Mouse (Mus musculus) embryonic facial prominence, embryonic 13.5 days (tissue): ENCODE data around the gene Foxe1. TPM values are rescaled to one million over a fixed set of nuclear protein-coding genes. Genes with fewer than 3 reads are reported as not detected.

ENCODE experiments used
- ATAC-seq: fragments of 200-750 bp; cut with Nextera tagmentation; 2 replicates; pipeline ENCODE4 v1.8.0; 2017; ENCODE audit warnings: low read depth; ENCODE audit not compliant: insufficient number of reproducible peaks, insufficient read depth, low FRiP score, low TSS enrichment
- H3K27ac ChIP-seq: fragments of 300-500 bp; sonication (generic); 2 replicates; pipeline ENCODE4 v1.5.1; 2015; ENCODE audit warnings: moderate library complexity, mild to moderate bottlenecking, inconsistent platforms
- H3K27me3 ChIP-seq: fragments of 300-500 bp; sonication (generic); 2 replicates; pipeline ENCODE4 v1.6.1; 2015; ENCODE audit warnings: mild to moderate bottlenecking, inconsistent platforms
- H3K36me3 ChIP-seq: fragments of 300-500 bp; sonication (generic); 2 replicates; pipeline ENCODE4 v1.6.1; 2015; ENCODE audit warnings: mild to moderate bottlenecking, inconsistent platforms
- H3K4me1 ChIP-seq: fragments of 300-500 bp; sonication (generic); 2 replicates; pipeline ENCODE4 v1.6.1; 2015; ENCODE audit warnings: inconsistent platforms
- H3K4me2 ChIP-seq: fragments of 300-500 bp; sonication (generic); 2 replicates; pipeline ENCODE4 v1.6.1; 2015; ENCODE audit warnings: moderate library complexity, mild to moderate bottlenecking, inconsistent platforms
- H3K4me3 ChIP-seq: fragments of 300-500 bp; sonication (generic); 2 replicates; pipeline ENCODE4 v1.5.1; 2015; ENCODE audit warnings: mild to moderate bottlenecking, inconsistent platforms
- H3K9ac ChIP-seq: fragments of 300-500 bp; sonication (generic); 2 replicates; pipeline ENCODE4 v1.6.1; 2015; ENCODE audit warnings: mild to moderate bottlenecking, inconsistent platforms
- H3K9me3 ChIP-seq: fragments of 300-500 bp; sonication (generic); 2 replicates; pipeline ENCODE4 v1.6.1; 2016; ENCODE audit warnings: inconsistent platforms
- WGBS: fragments of 180-500 bp; shearing (Covaris S2); methylation state at CpG from one replicate; pipeline ENCODE4 v1.1.7; 2015; ENCODE audit warnings: mixed read lengths; 5-methylcytosine and 5-hydroxymethylcytosine counted together
- polyA plus RNA-seq: library from polyadenylated mRNA; unstranded; fragments of >200 nt; fragmentation: Nextera tagmentation; extraction: Ambion mirVana; gene quantifications from 2 replicates; pipeline ENCODE4 v1.2.1, GENCODE M21; 2015

Gene Foxe1
- polyA plus RNA-seq, 1 experiment from 2014 or later: 0.91 TPM

GRCm38 (mm10) chr4:46374869-46375368, 31.5 kb downstream of the Foxe1 start:
- Histone ChIP-seq H3K9ac (peak overlapping the region; percentile 11), H3K9me3 (no peaks in the 10 kb centered on the region), H3K27me3 (no peaks in the 10 kb centered on the region), H3K4me2 (peak overlapping the region; percentile 65), H3K36me3 (peaks cover 34% of the 10 kb centered on the region), H3K4me1 (0 out of 2 replicates have a peak, but pooled peaks cover 5% of the 10 kb centered on the region), H3K27ac (no peak overlapping the region), H3K4me3 (peak overlapping the region; percentile 40)
- ATAC-seq: peak; percentile 52; the same call in 1 of the 2 replicates
- 22% methylated on average over 22 of the region's 22 CpGs for WGBS

DNA sequence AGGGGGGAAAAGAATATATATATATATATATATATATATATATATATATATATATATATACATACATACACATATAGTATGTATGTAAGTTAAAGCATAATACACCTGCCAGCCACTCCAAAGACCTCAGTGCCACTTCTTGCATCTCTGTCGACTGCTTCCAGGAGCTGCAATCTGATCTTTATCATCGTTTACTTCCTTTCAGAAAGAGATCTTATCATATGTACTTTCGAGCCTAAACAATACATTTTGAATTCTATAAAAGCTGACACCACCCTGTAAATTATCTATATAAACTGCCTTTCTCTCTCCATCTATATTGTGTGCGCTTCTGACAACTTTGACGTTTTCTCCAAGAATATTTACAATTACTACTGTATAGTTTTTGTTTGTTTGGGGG, 45.1 kb downstream of the Foxe1 start:
- no peak for ATAC-seq
- Histone ChIP-seq H3K27me3 (no peaks in the 10 kb centered on the region), H3K27ac (peak overlapping the region; percentile 95; the same call in 1 of the 2 replicates), H3K4me1 (no peaks in the 10 kb centered on the region), H3K36me3 (peaks cover 20% of the 10 kb centered on the region), H3K9me3 (no peaks in the 10 kb centered on the region), H3K9ac (peak overlapping the region; percentile 87), H3K4me2 (peak overlapping the region; percentile 68), H3K4me3 (peak overlapping the region; percentile 64)
- 25% methylated on average over 5 of the region's 5 CpGs for WGBS

DNA sequence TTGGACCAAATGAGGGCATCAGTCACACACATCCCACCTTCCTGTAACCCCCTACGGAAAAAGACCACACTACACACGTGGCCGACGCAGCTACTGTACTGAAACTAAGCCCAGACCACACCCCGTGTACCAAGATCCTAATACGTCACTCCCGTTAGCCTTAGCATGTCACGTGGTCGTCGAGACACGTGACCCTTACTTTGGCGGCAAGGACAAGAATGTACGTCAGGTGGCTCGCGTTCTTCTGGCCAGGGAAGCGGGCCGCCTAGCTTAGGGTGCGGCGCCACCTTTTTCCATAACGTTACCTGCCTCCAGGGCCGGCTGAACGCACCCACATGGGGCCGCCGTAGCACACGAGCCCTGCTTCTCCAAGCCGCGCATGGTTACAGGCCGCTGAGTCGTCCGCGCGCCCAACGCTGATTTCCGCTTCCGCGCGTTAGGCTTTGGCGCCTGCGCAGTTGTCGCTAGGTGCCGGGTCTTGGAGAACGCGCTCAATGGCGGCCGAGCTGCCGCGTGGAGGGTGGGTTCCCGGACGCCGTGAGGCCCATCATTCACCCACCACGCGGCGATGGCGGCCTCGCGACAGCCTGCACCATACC, 45.7 kb downstream of the Foxe1 start, which contains the start of gene Trmo:
Gene Trmo (minus strand): TSS at position 425 of the 599 bp plus-strand sequence.
- WGBS: under 1% methylated on average over 56 of the region's 56 CpGs
- Histone ChIP-seq H3K4me3 (peak within 1 kb of the TSS; percentile 64), H3K27ac (peak within 1 kb of the TSS; percentile 95), H3K4me2 (peak within 1 kb of the TSS; percentile 68), H3K27me3 (no peaks in the 10 kb centered on the region), H3K4me1 (no peaks in the 10 kb centered on the region), H3K9ac (peak within 1 kb of the TSS; percentile 87), H3K36me3 (peaks cover 18% of the 10 kb centered on the region), H3K9me3 (no peaks in the 10 kb centered on the region)
- ATAC-seq: peak; percentile 93

DNA sequence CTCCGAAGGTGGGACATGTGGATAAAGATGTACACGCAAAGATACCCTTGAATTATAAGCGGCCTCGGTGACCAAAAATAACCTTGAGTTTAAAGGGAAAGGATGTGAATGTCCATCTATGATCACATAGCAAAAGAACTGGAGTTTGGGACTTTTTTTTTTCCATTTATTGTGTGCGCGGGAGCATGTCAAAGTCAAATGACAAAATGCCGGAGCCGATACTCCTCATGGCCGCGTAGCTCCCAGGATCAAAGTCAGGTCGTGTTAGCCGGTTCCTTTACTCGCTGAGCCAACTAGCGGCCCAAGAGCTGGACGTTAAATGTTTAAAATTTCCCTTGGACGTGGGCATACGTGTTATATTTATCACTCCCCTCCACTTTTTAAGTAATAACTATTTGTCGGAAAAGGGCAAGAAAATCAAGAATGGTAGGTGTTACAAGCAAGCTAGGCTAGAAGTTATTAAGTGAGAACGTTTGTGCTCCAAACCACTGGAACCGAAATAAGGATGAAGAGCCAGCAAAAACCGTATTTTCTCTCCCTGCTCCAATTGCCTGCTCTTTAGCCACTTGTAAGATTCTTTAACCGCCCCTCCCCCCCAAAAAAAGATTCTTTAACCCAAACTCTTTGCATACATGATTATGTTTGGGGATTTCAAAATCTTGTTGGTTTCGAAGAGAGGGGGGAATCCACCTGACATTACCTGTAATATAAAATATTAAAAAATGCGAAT, 46.4 kb downstream of the Foxe1 start:
- Histone ChIP-seq H3K4me3 (peak overlapping the region; percentile 64), H3K4me2 (peak overlapping the region; percentile 68), H3K27ac (peak overlapping the region; percentile 95), H3K9me3 (no peaks in the 10 kb centered on the region), H3K4me1 (no peaks in the 10 kb centered on the region), H3K27me3 (no peaks in the 10 kb centered on the region), H3K36me3 (peaks cover 12% of the 10 kb centered on the region), H3K9ac (peak overlapping the region; percentile 87)
- no peak for ATAC-seq
- WGBS: 2% methylated on average over 24 of the region's 24 CpGs

- peaks cover 5% of the 10 kb centered on the region for H3K36me3 ChIP-seq
- WGBS: 24% methylated on average over 9 of the region's 9 CpGs
- no peaks in the 10 kb centered on the region for H3K27me3 ChIP-seq
- H3K9ac ChIP-seq: peak overlapping the region; percentile 87; the same call in 1 of the 2 replicates
- no peaks in the 10 kb centered on the region for H3K4me1 ChIP-seq
- peak overlapping the region; percentile 95; the same call in 1 of the 2 replicates for H3K27ac ChIP-seq
- ATAC-seq: no peak
- H3K4me3 ChIP-seq: peak overlapping the region; percentile 64
- H3K9me3 ChIP-seq: no peaks in the 10 kb centered on the region
- peak overlapping the region; percentile 68 for H3K4me2 ChIP-seq
Observed at GRCm38 (mm10) chr4:46390390-46390970, 47.1 kb downstream of the Foxe1 start.

DNA sequence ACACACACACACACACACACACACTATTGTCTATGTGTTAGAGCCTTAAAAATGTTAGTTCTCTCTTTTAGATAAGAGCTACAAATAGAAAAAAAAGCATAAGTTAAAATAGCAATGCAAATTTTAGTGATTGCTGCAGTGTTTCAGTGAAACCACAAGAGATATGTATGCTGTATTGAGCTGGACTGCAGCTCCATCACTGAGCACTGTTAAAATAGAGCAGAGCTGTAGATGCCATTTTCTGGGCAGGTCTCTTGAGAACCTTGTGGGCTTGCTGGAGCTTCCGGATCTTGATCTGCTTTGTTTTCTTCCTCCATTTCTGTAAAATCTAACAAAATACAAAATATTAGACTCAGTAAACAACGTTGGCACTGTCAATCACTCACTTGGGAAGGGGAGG, 51.0 kb downstream of the Foxe1 start:
- 77% methylated on average over 2 of the region's 2 CpGs for WGBS
- no peak for ATAC-seq
- H3K4me3 ChIP-seq: no peak overlapping the region

GRCm38 (mm10) chr4:46395736-46396135, 52.3 kb downstream of the Foxe1 start:
- no peaks in the 10 kb centered on the region for H3K36me3 ChIP-seq
- H3K4me2 ChIP-seq: no peak overlapping the region
- no peak overlapping the region for H3K9ac ChIP-seq
- WGBS: 24% methylated on average over 5 of the region's 5 CpGs
- ATAC-seq: no peak
- H3K4me3 ChIP-seq: no peak overlapping the region
- peaks cover 3% of the 10 kb centered on the region; the same call in 1 of the 2 replicates for H3K27me3 ChIP-seq
- 0 out of 2 replicates have a peak, but pooled peaks cover 3% of the 10 kb centered on the region for H3K4me1 ChIP-seq
- H3K27ac ChIP-seq: no peak overlapping the region
- no peaks in the 10 kb centered on the region for H3K9me3 ChIP-seq

More for the DNA sequence above, 51.0 kb downstream of the Foxe1 start:
- no peaks in the 10 kb centered on the region for H3K9me3 ChIP-seq
- H3K4me2 ChIP-seq: no peak overlapping the region
- no peak overlapping the region for H3K9ac ChIP-seq
- no peak overlapping the region for H3K27ac ChIP-seq
- no peaks in the 10 kb centered on the region for H3K36me3 ChIP-seq
- 0 out of 2 replicates have a peak, but pooled peaks cover 3% of the 10 kb centered on the region for H3K4me1 ChIP-seq
- H3K27me3 ChIP-seq: peaks cover 3% of the 10 kb centered on the region; the same call in 1 of the 2 replicates

Other genes starting within 250 kb of the Foxe1 start
- 84.9 and 87.4 TPM in 2 replicates for gene Ncbp1, start 205.0 kb upstream of the Foxe1 start, polyA plus RNA-seq
- gene Tstd2, start 204.9 kb upstream of the Foxe1 start, polyA plus RNA-seq: 48.5 and 51.9 TPM in 2 replicates
- 29.6 and 31.7 TPM in 2 replicates for gene Xpa, start 147.3 kb upstream of the Foxe1 start, polyA plus RNA-seq
- 8.3 and 9.3 TPM in 2 replicates for gene Trmo, start 45.8 kb downstream of the Foxe1 start, polyA plus RNA-seq
- gene Hemgn, start 69.9 kb downstream of the Foxe1 start, polyA plus RNA-seq: 0.87 and 4.4 TPM in 2 replicates
- 313 and 339 TPM in 2 replicates for gene Anp32b, start 107.3 kb downstream of the Foxe1 start, polyA plus RNA-seq
- gene Nans, start 145.6 kb downstream of the Foxe1 start, polyA plus RNA-seq: 88.1 and 105 TPM in 2 replicates
- gene Trim14, start 192.5 kb downstream of the Foxe1 start, polyA plus RNA-seq: 1.9 and 2.3 TPM in 2 replicates